Mouse (Mus musculus): Measurements from ENCODE around the gene Zfp462.

Zfp462 gene

GRCm38 (mm10) chr4:54998146-54998841 lies 53.4 kb downstream of the Zfp462 start:
- DNase-seq = no peak

GRCm38 (mm10) chr4:54999556-54999955 lies 54.7 kb downstream of the Zfp462 start:
- no peak for DNase-seq

- peak; percentile 53 for DNase-seq
Measured at GRCm38 (mm10) chr4:55001386-55001785, 56.5 kb downstream of the Zfp462 start.

- DNase-seq = peak; percentile 82
Measured at GRCm38 (mm10) chr4:55003128-55003527, 58.3 kb downstream of the Zfp462 start.

- DNase-seq = peak; percentile 92
Measured at GRCm38 (mm10) chr4:55005066-55005465, 60.2 kb downstream of the Zfp462 start.

DNA sequence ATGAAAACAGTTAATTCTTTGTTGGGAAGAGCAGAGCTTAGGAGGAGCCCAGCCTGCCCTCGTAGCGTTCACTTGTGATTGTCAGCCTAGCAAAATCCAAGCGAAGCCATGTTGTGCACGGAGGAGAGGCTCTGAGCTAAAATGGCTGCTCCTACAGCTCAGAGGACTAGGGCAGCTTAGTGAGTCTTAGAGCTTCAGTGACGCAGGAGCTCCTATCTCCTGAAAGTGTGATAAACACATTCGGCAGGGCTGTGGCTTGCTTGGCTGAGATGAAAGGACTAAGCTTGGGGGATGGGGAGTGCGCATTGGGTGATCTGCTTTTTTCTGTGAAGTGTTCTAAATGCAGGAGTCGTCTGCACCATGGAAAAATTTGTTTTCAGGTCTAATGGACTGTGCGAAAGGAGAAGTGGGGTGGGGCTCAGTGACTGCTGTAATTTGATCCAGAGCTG lies 60.7 kb downstream of the Zfp462 start:
- peak; percentile 41 for DNase-seq

GRCm38 (mm10) chr4:55006024-55006423 lies 61.2 kb downstream of the Zfp462 start:
- peak; percentile 35 for DNase-seq

- DNase-seq = no peak
Measured at GRCm38 (mm10) chr4:55008616-55009015, 63.8 kb downstream of the Zfp462 start.

- DNase-seq = no peak
Measured at GRCm38 (mm10) chr4:55011391-55011790, 66.5 kb downstream of the Zfp462 start.

DNA sequence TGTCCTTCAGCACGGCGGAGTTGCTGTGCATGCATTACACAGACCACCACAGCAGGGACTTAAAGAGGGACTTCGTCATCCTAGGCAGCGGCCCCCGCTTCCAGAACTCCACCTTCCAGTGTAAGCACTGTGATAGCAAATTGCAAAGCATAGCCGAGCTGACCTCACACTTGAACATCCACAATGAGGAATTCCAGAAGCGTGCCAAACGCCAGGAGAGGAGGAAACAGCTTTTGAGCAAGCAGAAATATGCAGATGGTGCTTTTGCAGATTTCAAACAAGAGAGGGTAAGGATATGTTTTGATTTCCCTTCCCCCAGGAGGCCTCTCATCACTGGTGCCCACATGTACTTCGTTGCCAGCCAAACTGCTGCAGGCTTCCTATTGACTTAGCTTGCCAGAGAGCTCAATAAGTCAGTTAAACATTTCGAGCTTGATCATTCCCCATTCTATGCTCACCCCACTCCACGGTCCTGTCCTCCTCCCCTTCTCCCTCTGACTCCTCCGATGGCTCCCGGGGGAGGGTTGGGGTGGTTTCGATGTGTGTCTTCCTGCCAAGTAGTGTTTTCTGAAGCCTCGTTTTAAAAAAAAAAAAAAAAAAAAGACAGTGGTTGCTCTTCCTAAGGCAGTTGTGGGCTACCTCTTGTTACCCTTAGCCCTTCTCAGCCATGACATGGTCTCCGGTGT lies 68.9 kb downstream of the Zfp462 start:
- no peak for DNase-seq

- DNase-seq = peak; percentile 85
Measured at GRCm38 (mm10) chr4:55014731-55015463, 70.0 kb downstream of the Zfp462 start.

DNA sequence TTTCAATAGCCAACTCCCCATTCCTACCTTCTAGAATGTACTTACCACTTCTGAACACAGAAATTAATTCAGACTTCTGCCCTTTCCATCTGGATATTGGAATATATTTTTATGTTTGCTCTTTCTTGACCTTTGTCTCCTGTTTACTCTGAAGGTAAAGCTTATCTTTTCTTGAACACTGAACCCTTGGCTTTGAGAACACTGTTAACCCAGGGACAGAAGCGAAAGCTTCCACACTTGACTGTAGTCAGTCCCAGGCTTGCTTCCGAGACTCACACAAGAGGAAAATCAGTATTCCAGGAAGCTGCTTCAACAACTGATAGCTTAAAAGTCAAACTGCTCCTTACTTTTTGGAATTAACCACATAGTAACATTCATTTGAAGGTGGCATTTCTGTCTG lies 70.7 kb downstream of the Zfp462 start:
- DNase-seq = no peak

DNA sequence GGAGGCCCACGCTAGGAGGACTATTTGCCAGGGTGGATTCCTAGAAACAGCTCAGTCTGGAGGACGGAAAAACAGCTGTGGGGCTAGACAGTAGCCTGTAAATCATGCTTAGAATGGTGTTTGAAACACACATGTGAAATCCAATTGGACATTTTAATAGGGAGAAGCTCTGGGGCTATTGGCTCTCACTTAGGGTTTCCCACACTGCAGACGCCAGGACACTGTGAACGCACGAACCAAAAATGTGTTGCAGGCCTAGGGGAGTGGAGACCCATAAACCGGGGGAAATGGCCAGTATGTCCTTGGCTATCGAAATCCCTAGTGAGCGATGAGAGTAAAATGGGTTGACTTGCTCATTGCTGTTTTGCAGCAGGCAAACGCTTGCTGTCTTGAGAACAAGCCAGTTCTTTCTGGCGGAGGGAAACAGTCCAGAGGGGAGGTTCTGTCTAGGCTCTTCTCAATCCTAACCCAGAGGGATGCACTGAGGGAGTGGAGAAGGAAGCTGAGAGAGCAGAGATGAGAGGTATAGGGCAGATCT lies 81.3 kb downstream of the Zfp462 start:
- DNase-seq = no peak

GRCm38 (mm10) chr4:55030401-55030800 lies 85.6 kb downstream of the Zfp462 start:
- no peak for DNase-seq

DNA sequence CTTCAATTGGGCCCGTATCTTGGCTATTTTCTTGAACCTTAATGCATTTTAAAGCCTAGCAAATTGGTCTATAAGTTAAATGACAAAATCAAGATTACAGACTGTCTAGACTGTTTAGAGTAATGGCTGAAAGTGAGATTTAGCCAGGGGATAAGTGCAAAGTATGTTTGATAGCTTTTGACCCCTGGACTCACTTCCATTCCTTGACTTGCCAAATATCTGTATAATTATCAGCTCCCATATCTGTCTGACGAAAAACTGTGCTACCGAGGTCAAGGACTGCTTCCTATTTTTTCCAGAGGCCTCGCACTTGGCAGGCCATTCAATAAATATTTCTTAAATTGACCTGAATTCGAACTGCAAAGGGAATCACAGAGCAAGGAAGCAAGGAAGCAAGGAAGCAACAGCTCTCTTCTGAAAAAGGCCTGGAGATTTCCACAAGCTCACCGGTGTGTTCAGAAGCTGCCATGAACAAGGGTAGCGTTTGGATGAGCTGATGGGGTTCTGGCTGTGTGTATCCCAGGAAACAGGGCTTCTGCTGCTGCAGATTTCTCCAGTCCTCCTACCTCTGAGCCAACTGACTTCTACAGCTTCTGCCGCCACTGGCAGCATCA lies 87.6 kb downstream of the Zfp462 start:
- DNase-seq = peak; percentile 40

DNA sequence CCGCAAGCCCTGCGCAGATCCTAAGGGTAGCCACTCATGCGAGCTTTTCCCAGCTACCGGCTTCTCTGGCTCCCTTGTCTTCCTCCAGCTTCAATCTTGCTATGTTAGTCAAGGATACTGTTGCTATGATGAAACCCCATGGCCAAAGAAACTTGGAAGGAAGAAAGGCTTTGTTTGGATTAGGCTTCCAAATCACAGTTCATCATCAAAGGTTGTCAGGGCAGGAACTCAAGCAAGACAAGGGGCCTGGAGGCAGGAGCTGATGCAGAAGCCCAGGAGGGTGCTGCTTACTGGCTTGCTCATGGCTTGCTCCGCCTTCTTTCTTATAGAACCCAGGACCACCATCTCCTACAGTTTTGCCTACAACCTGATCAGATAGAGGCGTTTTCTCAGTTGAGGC lies 88.6 kb downstream of the Zfp462 start:
- DNase-seq = no peak

DNA sequence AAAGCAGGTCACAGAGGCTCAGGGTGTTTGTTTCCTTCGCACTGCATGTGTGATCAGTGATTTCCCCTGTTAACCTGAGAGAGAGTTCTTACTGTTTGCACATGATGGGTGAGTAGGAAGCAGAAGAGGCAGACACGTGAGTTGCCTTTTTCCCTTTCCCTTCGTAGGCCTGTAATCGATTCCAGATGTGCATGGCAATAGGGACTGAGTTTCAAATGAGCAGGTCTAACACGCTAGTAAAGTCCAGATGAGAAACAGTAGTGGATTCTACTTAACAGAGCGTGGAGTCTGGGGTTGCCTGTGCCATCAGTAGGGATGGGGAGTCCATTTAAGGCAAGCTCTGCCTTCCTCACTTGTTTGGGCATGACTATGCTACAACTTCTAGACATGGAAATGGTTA lies 93.3 kb downstream of the Zfp462 start:
- no peak for DNase-seq

DNA sequence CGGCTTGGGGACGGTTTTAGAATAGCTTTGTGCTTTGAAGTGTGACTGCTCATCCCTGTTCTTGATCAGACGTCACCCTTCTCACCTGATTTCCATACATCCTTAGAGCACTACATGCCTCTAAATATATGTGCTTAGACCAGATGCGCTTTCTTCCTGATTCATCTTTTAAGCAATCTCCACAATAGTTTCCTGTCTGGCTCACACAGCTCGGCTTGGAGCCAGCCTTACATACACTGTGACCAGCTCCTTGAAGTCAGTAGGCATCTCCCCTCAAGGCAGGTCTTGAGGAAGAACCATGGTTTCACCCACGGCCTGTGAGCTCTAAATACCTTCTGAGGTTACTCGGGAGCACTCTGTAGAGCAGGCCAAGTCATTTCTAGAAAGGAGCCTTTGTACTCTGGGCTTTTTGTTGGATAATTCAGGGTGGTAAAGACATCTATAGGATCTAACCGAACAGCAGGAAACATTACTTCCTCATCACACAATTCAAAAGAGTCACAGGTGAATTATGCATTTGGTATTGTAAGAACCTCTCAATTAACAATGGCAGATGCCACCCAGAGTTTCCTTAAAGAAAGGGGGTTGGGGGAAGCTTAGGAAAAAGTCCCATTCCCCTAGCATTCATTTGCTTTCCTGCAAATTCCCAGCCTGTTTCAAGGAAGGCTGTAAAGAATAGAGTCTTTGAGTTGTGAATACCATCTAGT lies 95.6 kb downstream of the Zfp462 start:
- no peak for DNase-seq

DNA sequence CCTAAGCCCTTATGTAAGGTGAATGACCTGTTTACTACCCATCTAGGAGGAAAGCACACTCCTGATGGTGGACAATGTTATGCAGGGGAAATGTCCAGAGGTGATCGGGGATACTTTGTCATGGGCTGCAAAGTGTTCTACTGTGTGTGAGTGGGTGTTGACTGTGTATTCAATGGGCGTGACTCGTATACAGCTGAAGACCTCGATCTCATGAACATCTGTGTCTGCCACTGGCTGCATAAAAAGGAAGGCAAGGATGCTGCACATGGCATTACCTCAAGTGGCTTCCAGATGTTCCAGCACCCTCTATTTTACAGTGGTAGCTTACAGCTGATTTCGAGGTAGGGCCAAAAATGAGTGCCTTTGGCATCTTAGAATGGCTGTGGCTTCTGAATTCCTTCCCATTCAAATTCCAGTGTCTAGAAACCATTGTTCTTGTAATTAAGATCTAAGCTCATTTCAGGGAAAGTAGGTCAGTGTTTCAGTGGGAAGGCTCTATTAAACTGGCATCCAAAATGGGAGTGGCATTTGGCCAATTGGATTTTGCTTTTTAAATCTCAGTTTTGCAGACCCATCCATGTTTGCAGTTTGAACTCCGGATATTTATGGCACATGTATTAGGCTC lies 96.4 kb downstream of the Zfp462 start:
- DNase-seq = no peak

DNA sequence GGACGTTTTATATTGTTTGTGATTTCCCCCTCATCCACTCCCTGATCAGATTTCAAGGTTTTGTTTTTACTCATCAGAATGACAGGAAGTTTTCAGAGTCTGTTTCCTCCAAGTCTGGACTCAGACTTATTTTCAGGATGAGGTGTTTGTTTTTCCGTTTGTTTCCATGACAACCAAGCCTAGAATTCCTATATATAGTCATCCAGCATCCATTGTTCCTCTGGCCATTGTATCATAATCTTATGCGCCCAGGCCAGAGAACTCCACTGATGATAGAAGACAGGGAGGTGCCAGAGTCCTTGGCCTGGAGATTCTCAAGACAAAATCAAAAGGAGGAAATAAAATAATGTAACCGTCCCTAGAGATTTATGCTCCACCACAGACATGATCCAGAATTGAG lies 97.7 kb downstream of the Zfp462 start:
- DNase-seq = peak; percentile 60

DNA sequence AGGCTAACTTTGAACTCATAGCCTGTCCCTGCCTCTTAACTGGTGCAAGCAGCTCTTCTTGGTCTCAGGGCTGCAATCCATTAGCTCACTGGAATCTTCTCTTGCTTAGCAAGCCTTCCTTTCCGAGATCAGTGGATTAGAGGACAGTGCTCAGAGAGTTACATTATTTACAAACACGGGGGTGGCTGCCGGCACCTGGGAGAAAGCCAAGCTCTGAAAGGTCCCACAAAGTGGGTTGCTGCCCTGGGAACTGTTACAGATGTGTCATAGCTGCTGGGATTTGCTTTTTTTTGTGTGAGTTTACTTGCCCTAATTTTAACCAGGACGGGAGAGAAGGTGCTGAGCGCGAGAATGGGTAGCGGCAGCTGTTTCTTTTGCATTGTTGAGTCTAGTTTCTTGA lies 102.4 kb downstream of the Zfp462 start:
- no peak for DNase-seq
